Mouse (Mus musculus) left cerebral cortex, adult 18-20 months (tissue): Measurements from ENCODE around the gene Skor1. TPM values are rescaled to one million over a fixed set of nuclear protein-coding genes. Genes with fewer than 3 reads are reported as not detected.

Experiments
- DNase-seq, 2 experiments: peaks; one replicate each; pipeline ENCODE4 v3.0.0; 2021 to 2022; ENCODE audit warnings: low spot score in 2 of 2, mixed read lengths in 1 of 2
- total RNA-seq, 2 experiments: library from RNA; stranded (reverse); gene quantifications; 2 replicates each; pipeline ENCODE4 v1.2.3; 2021

Skor1 gene
- total RNA-seq, 2 experiments from 2014 or later = 0.23 TPM

DNA sequence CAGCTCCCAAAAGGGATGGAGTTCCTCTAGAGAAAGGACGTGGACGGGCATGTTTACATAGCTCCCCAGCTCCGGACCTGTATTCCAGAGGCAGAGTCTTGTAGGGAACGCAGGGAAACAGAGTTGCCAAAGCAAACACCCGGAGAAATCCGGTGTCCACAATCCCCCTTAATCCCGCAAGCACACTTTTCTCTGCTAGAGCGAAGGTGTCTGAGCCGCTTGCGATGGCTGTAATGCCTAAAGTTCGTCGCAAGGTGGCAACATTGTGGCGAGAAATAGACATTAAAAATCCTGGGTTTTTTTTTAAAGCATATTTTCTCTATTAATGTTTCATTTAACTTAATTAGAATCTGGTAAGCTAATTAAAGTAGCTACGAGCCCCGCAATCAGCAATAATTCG is 13.0 kb downstream of the Skor1 start:
- DNase-seq = peak; percentile 56 to 72

DNA sequence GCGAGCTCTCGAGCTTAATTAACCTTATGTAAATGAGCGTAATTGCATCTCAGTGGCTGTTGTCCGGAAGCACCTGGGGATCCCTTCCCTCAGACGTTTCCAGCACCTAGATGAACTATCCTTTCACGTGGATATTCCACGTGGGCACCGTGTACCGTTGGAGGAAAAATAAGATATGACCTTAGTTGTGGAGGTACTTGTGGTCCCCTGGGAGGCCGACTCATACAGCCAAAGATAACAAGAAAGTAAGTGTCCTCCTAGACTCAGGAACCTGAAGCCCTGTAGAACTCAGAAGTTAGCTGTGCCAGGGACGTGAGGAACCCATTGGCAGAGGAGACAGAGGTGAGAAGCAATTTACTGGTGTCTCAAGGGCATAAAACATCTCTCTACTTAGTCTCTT is 13.4 kb downstream of the Skor1 start:
- no peak for DNase-seq

DNA sequence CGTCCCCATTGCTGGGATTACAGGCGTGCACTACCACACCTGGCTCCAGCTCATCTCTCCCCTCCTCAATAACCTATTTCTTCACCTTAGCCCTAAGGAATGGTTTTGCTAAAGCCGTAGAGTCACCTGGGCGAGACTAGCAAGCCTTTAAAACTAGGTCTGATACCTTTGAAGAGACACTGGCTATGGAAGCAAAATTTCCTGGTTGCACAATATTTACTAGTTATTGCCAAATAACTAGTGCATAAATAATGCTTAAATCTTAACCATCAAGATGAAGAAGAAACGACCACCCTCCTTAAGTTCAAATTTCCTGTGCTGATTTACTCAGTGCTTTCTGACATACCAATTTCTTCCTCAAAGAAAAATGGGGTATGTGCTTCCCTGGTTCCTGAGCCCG is 15.1 kb downstream of the Skor1 start:
- DNase-seq = no peak

DNA sequence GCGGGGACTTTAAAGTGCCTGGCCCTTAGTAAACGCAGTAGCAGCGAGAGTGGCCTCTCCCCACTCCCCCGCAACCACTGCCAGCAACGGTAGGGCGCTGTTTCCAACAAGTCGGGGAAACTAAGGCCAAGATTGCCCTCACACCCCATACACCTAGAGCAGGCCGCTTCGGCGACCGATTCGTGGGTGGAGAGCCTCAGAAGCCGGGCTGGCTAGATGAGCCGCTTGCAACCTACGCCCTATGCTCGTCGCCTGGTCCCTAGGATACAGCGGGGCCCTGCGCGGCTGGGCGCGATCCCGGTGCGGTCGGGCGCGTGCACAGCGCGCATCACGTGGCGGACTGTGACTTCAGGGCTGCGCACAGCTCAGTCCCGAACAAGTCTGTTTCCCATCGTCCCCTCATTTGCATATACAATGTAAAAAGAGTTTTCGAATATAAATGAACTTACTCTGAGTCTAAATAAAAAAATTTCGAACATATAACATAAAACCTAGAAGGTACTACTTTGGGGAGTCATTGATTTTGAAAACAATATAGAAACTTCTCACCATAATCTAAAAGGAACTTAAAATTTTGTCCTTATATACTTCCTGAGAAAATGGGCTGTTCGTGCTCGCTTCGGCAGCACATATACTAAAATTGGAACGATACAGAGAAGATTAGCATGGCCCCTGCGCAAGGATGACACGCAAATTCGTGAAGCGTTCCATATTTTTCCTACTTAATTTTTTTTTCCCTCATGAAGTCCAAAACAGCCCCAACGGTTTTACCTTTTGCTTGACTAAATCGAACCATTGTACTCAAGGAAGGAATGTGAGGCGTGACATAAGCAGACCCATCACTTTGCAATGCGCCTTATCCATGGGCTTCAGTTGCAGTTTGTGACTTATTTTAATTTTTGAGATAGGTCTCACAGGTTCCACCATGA is 15.8 kb downstream of the Skor1 start:
- peak; percentile 92 to 95 for DNase-seq

DNA sequence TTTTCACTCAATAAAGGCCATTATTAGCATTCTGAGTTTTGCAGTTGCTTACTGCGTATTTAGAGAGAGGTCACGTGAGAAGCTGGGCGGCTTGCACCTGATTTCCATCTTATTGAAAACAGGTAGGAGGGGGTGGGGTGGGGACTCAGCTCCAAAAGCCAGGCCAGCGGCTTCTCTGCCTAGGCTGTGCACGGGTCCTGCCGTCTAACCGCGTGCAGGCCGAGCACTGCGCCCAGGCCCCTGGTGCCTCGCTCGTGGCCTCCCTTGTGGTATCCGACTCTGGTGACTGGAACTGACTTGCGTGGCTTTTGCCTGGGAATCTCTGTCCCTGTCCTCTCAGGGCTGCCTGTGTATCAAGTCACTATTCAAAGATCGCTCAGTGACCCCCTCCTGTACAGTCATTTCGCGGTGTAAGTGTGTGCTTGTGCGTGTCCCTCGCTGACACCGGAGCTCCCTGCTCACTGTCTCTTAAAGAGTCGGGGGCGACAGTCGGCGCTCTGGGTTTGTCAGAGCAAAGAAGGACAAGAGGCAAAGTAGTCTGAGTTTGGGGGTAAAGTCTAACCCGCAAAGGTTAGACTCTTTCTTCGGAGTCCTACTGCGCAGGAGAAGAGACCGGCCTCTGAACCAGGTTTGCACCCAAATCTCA is 16.7 kb downstream of the Skor1 start:
- peak; percentile 27 to 42 for DNase-seq

DNA sequence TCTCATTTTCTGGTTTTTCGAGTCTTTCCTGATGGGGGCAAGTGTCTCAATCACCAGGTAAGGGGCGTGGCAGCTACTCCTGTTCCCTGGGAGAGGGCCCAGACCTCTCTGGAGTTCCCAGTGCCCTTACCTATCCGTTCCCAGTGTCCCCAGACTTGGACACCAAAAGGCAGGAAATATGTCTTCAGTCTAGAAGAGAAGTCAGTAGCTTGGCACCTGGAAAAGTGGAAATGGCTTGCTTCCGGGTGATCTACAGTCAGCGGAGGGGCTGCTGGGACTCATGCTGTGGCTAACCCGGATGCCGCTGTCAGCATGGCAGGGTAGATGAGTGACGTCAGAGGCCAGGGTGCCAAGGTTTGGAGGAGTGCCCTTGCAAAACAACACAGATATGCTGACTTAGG is 19.1 kb downstream of the Skor1 start:
- no peak for DNase-seq

DNA sequence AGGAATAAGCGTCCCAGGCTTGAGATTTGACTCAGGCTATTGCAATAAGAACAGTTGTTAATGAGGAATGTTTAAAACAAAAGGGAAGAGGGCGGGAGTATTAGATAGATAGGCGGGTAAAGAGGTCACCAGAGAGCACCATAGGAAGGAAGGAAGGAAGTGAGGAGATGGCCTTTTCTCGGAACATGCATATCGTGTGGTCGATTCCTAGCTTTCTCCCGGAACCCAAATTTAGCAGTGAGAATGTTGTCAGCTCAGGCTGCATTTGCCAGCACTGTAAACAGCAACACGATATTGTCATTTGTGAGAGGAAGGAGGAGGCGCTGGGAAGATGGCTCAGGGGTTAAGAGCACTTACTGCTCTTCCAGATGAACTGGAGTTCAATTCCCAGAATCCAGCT is 24.2 kb downstream of the Skor1 start:
- no peak for DNase-seq

DNA sequence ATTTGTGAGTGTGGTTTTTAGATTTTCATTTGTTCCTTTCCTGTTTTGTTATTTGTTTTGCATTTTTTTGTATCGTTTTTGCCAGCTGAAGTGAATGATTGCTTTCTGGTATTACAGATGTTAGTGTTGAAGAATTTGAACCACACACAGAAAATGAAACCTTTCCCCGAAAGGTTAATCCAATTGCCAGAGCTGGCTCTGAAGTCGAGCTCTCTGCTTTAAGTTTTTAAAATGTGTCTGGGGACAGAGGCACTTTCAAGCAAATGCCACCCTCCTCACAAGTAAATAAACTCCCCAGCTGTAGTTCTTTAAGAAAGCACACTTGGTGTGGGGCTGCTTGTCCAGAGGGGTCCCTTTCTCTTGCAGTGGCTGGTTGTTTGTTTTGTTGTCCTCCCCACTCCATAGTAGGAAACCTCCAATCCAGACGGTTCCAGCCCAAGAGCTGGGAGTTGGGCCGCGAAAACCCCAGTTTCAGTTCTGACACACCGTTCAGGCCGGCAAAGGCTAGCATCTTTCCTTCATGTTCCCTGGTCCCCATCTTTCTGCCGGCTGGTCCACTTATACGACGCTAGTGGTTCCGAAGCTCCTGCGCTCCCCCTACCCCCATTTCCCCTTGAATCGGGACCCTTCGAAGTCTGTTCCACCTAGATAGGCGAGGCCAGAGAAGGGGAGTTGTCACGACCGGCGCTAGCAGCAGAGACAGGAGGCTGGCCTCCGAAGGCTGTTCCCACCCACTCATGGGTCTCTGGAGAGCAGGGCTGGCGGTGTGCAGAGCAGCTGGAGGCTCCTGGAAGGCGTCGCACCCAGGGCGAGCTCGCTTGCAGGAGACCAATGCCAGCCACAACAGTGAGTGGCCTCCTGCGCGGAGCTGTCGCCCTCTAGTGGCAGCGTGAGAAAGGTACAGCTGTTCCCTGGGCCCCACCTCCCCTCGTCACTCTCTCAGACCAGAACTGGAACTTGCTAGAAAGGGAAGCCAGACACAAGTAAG is 25.0 kb downstream of the Skor1 start:
- peak; percentile 89 to 91 for DNase-seq

DNA sequence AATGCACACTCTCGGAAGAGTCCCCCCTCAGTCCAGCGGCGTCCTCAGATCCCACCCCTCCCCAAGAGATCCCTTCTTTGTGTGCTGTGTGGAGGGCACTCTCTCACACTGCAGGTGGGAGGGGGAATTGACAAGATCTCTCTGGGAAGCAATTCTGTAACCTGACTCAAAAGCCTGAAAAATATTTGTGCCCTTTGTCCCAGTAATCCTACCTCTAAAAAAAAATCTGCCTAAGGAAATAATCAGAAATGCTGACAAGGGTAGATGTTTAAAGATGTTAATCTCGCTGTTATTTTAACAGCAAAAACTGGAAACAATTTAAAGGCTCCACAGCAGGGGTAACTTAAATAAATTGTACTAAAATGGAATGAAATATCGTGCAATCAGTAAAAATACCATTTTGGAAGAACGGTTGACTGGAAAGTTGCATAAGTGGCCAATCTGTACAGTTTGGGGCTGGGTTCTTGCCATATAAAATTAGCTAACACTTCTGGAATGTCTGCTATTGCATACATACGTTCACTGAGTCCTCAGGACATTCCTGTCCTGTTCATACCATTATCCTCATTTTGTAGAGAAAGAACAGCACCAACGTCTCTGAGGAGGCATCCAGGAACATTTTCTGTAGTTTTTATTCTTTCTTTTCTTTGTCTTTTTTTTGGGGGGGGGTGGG is 26.5 kb downstream of the Skor1 start:
- no peak for DNase-seq

DNA sequence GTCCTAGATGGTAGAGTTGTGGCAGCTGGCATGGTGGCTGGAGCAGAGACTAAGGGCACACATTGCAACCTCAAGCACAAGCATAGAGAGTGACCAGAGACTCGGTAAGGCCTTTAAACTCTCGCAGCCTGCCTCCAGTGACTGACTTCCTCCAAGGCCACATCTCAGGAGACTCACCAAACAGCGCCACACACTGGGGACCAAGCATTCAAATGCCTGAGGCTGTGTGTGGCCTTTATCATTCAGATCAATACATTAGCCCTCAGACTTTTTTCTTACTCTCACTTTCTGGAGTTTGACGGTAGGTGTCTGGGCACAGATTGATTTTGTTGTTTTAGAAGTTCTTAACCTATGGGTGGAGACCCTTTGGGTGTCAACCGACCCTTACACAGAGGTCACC is 30.4 kb downstream of the Skor1 start:
- DNase-seq = no peak

DNA sequence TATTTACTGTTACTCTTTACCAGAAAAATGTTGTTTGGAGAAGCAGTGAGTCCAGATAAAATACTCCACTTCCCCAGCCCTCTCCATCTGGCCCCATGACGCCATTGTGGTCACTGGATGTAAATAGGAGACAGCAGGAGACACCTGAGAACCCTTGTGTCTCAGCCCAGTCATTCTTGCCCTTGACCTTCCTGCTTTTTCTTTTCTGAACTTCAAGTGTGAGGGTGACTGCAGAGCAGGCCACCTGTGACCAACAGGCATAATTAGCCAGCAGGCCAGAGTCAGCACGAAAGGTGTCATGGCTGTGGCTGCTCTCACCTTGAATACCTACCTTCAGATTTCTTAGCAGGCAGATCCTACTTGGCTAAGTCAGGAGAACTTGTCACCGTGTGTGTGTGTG is 36.2 kb downstream of the Skor1 start:
- DNase-seq = no peak

DNA sequence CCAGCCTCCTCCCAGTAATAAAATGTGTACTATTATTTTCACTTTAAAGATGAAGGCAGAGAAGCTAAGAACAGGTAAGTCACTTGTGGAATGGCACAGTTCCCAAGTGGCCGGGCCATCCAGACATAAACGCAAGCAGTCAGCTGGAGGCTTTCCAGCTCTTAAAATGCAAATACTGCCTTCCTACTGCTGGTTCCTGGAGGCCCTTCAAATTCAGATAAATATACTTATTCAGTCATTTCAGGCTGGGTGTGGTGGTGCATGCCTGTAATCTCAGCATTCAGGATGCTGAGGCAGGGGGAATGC is 39.0 kb downstream of the Skor1 start:
- no peak for DNase-seq

DNA sequence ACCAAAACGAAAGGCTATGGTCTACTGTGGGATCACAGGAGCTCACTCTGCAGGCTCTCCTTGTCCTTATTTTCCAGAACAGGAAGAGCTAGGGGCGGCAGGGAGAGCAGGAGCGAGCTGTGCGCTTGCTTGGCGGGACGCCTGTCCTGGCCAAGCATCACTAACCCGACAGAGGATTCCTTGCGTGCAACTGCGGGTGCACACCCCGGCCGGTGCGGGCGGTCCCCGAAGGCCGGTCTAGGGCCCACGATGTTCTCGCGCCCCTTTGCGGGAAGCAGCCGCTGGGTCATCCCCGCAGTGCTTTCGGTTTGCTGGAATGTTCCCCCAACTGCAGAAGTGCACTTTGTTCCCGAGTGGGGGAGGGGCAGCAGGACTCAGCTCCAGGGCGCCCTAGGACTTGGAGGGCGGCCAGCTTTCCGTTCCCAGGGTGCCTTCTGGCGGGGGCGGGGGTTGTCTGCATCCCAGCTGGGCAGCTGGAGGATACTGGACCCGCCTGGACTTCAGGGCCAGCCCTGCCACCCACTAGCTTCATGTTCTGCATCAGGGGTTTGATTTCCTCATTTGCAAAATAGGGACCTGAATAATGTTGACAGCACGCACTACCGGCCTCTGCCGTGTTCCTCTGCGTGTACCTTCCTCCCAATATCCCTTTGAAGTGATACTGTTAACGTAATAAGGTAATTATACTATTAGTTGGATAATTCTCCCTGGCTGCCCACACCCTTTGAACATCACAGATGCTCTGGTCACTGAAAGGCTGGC is 39.6 kb downstream of the Skor1 start:
- peak; percentile 85 for DNase-seq

DNA sequence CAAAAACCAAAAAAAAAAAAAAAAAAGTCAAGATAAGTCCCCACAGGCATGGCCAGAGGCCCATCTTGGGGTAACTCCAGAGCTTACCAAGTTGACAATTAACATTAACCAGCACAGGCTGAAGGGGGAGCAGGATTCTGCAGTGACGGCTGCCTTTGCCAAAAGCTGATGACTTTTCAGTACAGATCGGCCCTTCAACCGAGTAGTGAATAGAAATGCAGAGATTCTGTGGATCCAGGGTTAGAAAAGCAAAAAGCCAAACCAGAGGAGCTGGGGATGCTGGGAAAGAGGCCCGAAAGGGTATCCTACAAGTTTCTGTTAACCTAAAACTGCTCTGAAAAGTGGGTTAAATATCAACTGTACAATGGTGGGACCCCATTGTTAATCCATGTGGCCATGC is 40.2 kb downstream of the Skor1 start:
- no peak for DNase-seq

DNA sequence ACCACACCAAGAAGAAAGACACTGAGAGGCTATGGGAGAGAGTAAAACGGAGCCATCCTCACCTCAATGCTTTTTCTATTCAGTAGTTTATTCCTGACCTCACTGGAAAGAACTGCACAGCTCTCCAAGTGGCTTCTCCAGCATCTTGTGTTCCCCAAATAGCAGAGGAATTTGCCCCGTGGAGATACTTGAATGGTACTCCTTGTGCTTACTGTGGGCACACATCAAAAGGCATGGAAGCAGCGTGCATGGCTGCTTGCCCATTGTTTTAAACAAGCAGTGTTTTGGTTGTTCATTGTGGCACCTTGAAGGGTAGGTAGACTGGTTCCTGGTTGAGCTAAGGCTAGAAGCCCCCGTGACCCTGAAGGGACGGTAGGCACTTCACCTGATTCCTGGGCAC is 48.1 kb downstream of the Skor1 start:
- DNase-seq = no peak

DNA sequence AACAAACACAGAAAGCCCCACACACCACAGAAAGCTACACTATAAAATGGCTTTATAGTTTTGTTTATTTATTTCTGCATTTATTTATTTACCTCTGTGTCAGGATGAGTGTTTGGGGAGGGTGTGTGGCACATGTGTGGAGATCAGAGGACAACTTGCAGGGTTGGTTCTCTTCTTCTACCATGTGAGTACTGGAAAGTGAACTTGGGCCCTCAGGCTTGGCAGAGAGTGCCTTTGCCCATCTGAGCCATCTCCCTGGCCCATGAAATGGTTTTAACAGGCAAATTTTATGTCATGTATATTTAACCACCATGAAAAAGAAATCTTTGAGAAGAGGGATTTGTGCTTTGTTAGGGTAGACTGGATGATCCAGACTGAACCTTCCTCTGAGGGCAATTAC is 48.9 kb downstream of the Skor1 start:
- DNase-seq = no peak

DNA sequence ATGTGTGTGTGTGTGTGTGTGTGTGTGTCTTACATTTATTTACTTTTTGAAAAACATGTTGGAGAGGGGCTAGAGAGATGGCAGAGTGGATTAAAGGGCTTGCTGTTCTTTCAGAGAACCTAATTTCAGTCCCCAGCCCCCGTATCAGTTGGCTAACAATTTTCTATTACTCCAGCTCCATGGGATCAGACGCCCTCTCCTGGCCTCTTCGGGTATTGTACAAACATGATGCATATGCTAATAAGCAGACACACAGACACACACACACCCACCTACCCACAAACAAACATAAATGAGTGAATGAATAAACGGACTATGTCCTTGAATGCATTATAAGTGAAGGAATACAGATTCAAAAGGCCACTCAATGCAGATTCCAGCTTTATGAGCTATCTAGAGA is 49.4 kb downstream of the Skor1 start:
- no peak for DNase-seq

DNA sequence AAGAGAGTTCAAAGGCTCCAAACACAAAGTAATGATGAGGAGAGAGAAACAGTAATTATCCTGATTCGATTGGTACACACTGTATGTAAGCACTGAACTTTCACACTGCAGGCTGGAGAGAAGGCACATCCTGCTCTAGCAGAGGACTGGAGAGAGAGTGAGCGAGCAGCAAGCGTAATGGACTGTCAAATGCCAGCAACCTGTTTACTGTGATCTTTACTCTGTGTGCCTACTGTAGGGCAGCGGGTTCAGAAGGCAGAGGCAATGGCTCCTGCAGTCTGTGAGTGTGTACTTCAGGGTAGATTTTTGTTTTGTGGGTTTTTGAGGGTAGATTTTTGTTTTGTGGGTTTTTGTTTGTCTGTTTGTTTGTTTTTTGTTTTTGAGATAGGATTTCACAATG is 49.9 kb downstream of the Skor1 start:
- DNase-seq = no peak

DNA sequence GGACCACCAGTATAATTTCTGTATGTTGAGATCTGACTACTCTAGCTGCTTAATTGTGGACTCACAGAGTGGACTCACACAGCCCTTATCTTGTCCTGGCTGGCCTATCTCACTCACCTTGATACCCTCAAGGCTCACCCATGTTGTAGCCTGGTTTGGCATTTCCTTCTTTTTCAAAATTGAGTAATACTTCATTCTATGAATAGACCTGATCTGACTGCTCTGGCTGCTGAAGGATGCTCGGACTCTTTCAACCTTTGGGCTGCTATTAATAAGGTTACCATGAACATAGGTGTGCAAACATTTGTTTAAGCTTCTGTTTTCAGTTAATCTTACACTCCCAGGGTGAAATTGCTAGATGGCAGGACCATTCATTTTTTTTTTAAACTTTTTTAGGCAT is 51.6 kb downstream of the Skor1 start:
- no peak for DNase-seq

DNA sequence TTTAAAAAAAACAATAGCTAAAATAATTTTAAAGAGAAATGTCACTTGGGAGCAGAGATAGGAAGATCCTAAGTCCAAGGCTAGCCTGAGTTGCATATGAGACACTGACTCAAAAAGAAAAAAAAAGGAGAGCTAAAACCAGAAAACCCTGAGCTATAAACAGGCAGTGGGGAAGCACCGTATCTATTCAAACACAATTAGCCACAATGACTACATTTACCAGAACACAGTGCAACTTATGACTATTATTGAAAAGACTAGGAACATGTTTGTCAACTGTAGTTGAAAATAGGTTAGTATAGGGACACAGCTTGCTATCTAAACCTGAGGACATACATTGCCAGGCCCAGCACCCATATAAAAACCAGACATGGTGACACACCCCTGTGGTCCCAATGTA is 54.7 kb downstream of the Skor1 start:
- DNase-seq = no peak
